Mouse (Mus musculus) spleen, postnatal 36 days (tissue): ENCODE data around the gene Kdm2b.

ENCODE experiments used
- DNase-seq, 2 experiments: peaks; one replicate each; pipeline ENCODE4 v3.0.0; 2022; ENCODE audit warnings: low spot score in 2 of 2, mixed read lengths in 1 of 2

The Kdm2b gene

DNA sequence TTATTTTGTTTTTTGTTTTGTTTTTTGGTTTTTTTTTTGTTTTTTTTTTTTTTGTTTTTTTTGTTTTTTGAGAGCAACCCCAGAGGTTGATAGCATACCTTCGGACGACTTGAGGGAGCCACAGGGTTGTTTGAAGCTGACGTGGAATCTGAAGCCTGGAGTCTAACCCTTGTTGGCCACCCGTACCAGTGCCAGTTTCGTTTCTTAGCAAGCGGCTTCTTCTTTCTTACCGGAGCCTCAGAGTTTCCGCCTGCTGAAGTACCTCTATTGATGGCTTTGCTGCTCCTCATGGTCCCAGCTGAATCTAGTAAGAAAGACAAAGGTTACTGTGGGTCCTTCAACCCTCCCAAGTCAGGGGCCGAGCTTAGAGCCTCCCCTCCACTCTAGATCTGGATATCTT lies 22.1 kb upstream of the Kdm2b start:
- DNase-seq: no peak

- no peak for DNase-seq
Observed at GRCm38 (mm10) chr5:123010806-123011205, 21.2 kb upstream of the Kdm2b start.

- DNase-seq: no peak
Observed at GRCm38 (mm10) chr5:123009873-123010272, 20.2 kb upstream of the Kdm2b start.

GRCm38 (mm10) chr5:123008877-123009493 lies 19.4 kb upstream of the Kdm2b start:
- DNase-seq: no peak

DNA sequence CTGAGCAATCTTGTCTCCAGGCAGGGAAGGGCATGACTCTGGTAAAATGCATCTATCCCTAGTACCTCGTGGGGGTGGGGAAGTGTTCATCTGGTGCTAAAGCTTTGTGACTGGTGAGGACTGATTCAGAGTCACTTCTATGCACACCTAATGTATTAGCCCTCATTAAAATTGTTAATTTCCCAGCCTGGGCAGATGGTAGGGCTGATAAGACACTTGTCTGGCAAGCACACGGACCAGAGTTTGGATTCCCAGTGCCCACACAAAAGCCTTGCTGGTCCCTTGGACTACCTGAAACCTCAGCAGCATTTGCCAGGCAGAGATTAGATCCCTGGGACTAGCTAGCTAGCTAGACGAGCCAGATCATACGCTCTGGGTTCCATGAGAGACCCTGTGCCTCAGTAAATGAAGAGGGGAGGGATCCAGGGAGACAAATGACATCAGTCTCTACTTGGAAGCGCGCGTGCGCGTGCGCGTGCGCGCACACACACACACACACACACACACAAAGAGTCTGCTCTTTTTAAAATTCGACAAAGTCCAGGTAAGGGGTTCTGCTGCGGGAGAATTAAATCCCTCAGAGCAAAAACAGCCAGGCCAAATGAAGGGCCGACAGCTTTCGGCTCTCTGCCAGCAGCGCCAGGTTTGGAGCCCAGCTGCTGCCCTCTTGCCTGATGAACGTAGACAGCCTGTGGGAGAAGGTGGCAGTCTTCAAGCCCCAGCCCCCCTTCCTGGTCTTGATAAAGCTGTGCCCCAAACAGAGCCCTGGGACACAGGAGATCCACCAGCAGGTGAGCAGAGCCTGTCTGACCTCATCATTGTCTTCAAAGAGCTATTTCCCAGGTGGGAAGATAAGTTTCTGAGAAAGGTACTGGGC lies 16.3 kb upstream of the Kdm2b start:
- DNase-seq: no peak

- DNase-seq: no peak
Observed at GRCm38 (mm10) chr5:123000901-123001300, 11.3 kb upstream of the Kdm2b start.

- DNase-seq: no peak
Observed at GRCm38 (mm10) chr5:122997205-122998204, 7.9 kb upstream of the Kdm2b start.

DNA sequence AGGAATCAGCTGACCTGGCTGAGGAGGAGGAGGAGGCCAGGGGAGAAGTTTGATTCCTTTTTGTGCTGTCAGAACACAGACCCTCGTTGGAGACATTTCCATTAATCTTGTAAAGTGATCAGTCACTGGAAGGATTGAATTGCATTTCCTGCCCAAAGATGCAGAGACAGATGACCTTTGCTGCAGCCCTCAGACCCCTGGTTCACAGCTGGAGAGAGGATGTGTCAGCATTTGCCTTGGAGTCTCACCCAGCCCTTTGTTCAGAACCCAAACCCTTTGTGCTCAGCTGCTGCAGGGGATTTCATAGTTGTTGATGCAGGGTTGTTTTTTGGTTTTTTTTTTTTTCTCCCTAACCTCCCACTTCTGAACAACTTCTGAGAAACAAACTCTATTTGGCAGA lies 5.3 kb upstream of the Kdm2b start:
- DNase-seq: no peak

- peak; percentile 80 to 82 for DNase-seq
Observed at GRCm38 (mm10) chr5:122994303-122994846, 4.8 kb upstream of the Kdm2b start.

- DNase-seq: no peak
Observed at GRCm38 (mm10) chr5:122993811-122994210, 4.2 kb upstream of the Kdm2b start.

DNA sequence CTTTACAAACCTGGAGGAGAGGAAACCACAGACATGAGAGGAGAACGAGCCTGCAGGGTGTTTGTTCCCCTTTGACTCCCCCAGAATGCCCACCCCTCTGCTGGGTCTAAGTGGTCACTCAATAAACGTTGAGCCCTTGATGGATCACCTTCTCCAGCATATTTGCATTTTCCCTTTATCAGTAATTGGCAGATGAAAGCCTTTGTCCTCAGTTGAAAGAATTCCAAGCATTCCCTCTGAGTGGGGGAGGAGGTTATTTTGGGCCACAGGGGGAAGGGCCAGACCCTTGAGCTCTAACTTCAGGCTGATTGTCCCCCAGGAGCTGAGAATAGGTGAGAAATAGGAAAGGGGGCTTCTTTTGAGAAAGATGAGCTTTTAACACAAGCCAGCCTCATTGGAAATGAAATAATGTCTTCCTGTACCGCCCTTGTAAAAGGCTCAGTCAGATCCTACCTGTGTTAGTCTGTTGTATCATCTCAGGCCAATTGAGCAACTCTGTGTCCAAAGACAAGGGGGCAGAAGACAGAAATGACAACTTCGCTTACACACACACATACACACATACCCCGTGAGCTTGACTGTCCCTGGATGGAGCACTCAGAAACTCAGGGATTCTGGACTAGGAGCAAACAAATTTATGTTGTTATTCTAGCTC lies 1.9 kb upstream of the Kdm2b start:
- DNase-seq: no peak

- peak; percentile 80 to 82 for DNase-seq
Observed at GRCm38 (mm10) chr5:122990411-122991160, 963 bp upstream of the Kdm2b start.

GRCm38 (mm10) chr5:122989001-122989525 lies 560 bp downstream of the Kdm2b start:
- peak; percentile 65 to 70 for DNase-seq

- peak; percentile 24 to 36 for DNase-seq
Observed at GRCm38 (mm10) chr5:122988021-122988751, 1.4 kb downstream of the Kdm2b start.

GRCm38 (mm10) chr5:122987211-122988020 lies 2.2 kb downstream of the Kdm2b start:
- DNase-seq: no peak

DNA sequence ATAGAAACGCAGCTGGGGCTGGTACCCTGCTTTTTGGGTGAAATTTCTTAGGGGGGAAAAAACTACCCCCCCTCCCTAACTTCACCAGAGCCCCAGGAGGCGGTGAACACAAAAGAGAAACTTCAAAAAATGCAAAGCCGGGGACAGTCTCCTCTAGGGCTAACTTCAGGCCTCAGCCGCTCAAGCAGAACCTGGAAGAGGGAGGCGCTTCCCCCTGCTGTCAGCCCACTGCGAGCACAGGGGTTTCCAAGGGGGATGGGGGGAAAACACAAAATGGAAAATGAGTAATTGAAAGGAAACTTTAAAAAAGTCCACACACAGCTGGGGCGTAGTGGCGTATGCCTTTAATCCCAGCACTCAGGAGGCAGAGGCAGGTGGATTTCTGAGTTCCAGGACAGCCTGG lies 3.5 kb downstream of the Kdm2b start:
- DNase-seq: no peak

GRCm38 (mm10) chr5:122985276-122985675 lies 4.3 kb downstream of the Kdm2b start:
- DNase-seq: no peak

GRCm38 (mm10) chr5:122984483-122984882 lies 5.1 kb downstream of the Kdm2b start:
- no peak for DNase-seq

- DNase-seq: no peak
Observed at GRCm38 (mm10) chr5:122978970-122979369, 10.7 kb downstream of the Kdm2b start.
